Mouse (Mus musculus) liver, embryonic 14.5 days (tissue): ENCODE measurements around the gene Prkd3.

Source experiments
- CTCF ChIP-seq: IDR thresholded peaks from 2 replicates; pipeline ENCODE4 v1.5.1; 2016; ENCODE audit warnings: antibody characterized with exemption, low read depth, control low read depth
- EP300 ChIP-seq: IDR thresholded peaks from 2 replicates; pipeline ENCODE4 v1.6.1; 2016; ENCODE audit warnings: antibody characterized with exemption, low read depth

- TF ChIP-seq EP300 (no peak), CTCF (no peak)
These were observed 56.2 kb downstream of the Prkd3 start for GRCm38 (mm10) chr17:78964387-78964786.
